Mouse (Mus musculus): Measurements from ENCODE around the gene Siah2. TPM values are rescaled to one million over a fixed set of nuclear protein-coding genes. Genes with fewer than 3 reads are reported as not detected.
A peak's percentile ranks its signal among the peaks of the same experiment; 100 is the strongest.

Siah2 gene
- total RNA-seq, 2 experiments from 2014 or later: 21.4 to 22.4 TPM

- no peak for DNase-seq (ENCODE audit: low spot score in 2 of 2)
These were observed 4.6 kb upstream of the Siah2 start for GRCm38 (mm10) chr3:58696806-58697205.

- no peak for DNase-seq (ENCODE audit: low spot score in 2 of 2)
These were observed 3.3 kb upstream of the Siah2 start for GRCm38 (mm10) chr3:58695507-58695906.

GRCm38 (mm10) chr3:58695044-58695443 lies 2.8 kb upstream of the Siah2 start:
- no peak for DNase-seq (ENCODE audit: low spot score in 2 of 2)

GRCm38 (mm10) chr3:58693331-58693730 lies 1.1 kb upstream of the Siah2 start:
- no peak for DNase-seq (ENCODE audit: low spot score in 2 of 2)

- DNase-seq (ENCODE audit: low spot score in 2 of 2): peak; percentile 31 to 37
These were observed 743 bp downstream of the Siah2 start for GRCm38 (mm10) chr3:58691374-58691939.

- peak; percentile 41 to 65 for DNase-seq (ENCODE audit: low spot score in 2 of 2)
These were observed 1.4 kb downstream of the Siah2 start for GRCm38 (mm10) chr3:58690619-58691373.

GRCm38 (mm10) chr3:58689721-58690120 lies 2.5 kb downstream of the Siah2 start:
- DNase-seq (ENCODE audit: low spot score in 2 of 2): no peak

GRCm38 (mm10) chr3:58689105-58689504 lies 3.1 kb downstream of the Siah2 start:
- DNase-seq (ENCODE audit: low spot score in 2 of 2): no peak

GRCm38 (mm10) chr3:58688551-58688950 lies 3.6 kb downstream of the Siah2 start:
- no peak for DNase-seq (ENCODE audit: low spot score in 2 of 2)

- no peak for DNase-seq (ENCODE audit: low spot score in 2 of 2)
These were observed 5.3 kb downstream of the Siah2 start for GRCm38 (mm10) chr3:58686922-58687284.

- no peak for DNase-seq (ENCODE audit: low spot score in 2 of 2)
These were observed 5.8 kb downstream of the Siah2 start for GRCm38 (mm10) chr3:58686206-58686921.

- no peak for DNase-seq (ENCODE audit: low spot score in 2 of 2)
These were observed 6.8 kb downstream of the Siah2 start for GRCm38 (mm10) chr3:58685396-58685795.

- DNase-seq (ENCODE audit: low spot score in 2 of 2): no peak
These were observed 8.9 kb downstream of the Siah2 start for GRCm38 (mm10) chr3:58683346-58683745.

GRCm38 (mm10) chr3:58682336-58682735 lies 9.9 kb downstream of the Siah2 start:
- DNase-seq (ENCODE audit: low spot score in 2 of 2): no peak

GRCm38 (mm10) chr3:58681831-58682230 lies 10.4 kb downstream of the Siah2 start:
- no peak for DNase-seq (ENCODE audit: low spot score in 2 of 2)

- no peak for DNase-seq (ENCODE audit: low spot score in 2 of 2)
These were observed 11.1 kb downstream of the Siah2 start for GRCm38 (mm10) chr3:58680943-58681637.

- DNase-seq (ENCODE audit: low spot score in 2 of 2): no peak
These were observed 12.2 kb downstream of the Siah2 start for GRCm38 (mm10) chr3:58679996-58680395.

GRCm38 (mm10) chr3:58678905-58679304 lies 13.3 kb downstream of the Siah2 start:
- DNase-seq (ENCODE audit: low spot score in 2 of 2): no peak

- DNase-seq (ENCODE audit: low spot score in 2 of 2): no peak
These were observed 13.8 kb downstream of the Siah2 start for GRCm38 (mm10) chr3:58678384-58678783.

GRCm38 (mm10) chr3:58677615-58678014 lies 14.6 kb downstream of the Siah2 start:
- DNase-seq (ENCODE audit: low spot score in 2 of 2): no peak

- no peak for DNase-seq (ENCODE audit: low spot score in 2 of 2)
These were observed 18.9 kb downstream of the Siah2 start for GRCm38 (mm10) chr3:58673295-58673694.

Data from left cerebral cortex, adult 18-20 months (tissue).